15 mouse cellular contexts compared by ENCODE assay signal in genomic region chr3:79738451-79738850, GRCm38 (mm10). TPM values are rescaled to one million over a fixed set of nuclear protein-coding genes. Genes with fewer than 3 reads are reported as not detected.
A peak's percentile ranks its signal among the peaks of the same experiment; 100 is the strongest.
DNase-seq lines count a peak whose midpoint lies in the region.
"Had no signal": no experiment of that assay in that cellular context is flagged by ENCODE, and none has a peak within 500 bp of the region (broad histone marks: within the 10 kb centered on the region; RNA-seq: fewer than 3 reads in every experiment).

No protein-coding gene starts in this region.

- peak; percentile 31 for DNase-seq in brain, adult 2 months (ENCODE audit: low read depth, low spot score)
- DNase-seq in cerebellum, adult 18-20 months: peak; percentile 28 to 34
- peak; percentile 39 for DNase-seq in cerebellum, adult 9-11 months
- DNase-seq in cerebellum, postnatal 36 days: peak; percentile 46 to 53
- DNase-seq in adrenal gland, adult 8-10 months: no peak
- DNase-seq in frontal cortex, adult 2 months (ENCODE audit: extremely low spot score in 1 of 2, low spot score in 1 of 2): no peak
- DNase-seq: adrenal gland, postnatal 10 days; gastrocnemius, postnatal 14 days; heart, adult 2 months; kidney, adult 18-20 months had no signal

RNA-seq across cellular contexts. Expression of gene Rxfp1, which starts 0.8 kb away (rescaled TPM):
- total RNA-seq in adrenal gland, adult 8-10 months (2022): under 1 TPM in 1 of 4 experiments, not detected in 3; 0.07 TPM
- 9.5 and 11.8 TPM in 2 replicates for polyA plus RNA-seq in frontal cortex, adult 2 months (2012; rRNA removed)
- total RNA-seq: gastrocnemius, adult 18-20 months; gastrocnemius, postnatal 14 days had no signal
- polyA plus RNA-seq: CD4-positive, CD25-positive, alpha-beta regulatory T cell, adult 4 months; forebrain, embryonic 12.5 days; G1E; hindbrain, embryonic 10.5 days had no signal

Comparison
In these comparisons a context has a peak if more than half of its experiments do, and no peak if none do; other contexts are left out.
1. DNase-seq: peak in brain, adult 2 months (single experiment), cerebellum, adult 18-20 months (2 of 2), cerebellum, adult 9-11 months (single experiment) and cerebellum, postnatal 36 days (2 of 2); none in adrenal gland, adult 8-10 months (single experiment) and frontal cortex, adult 2 months (0 of 2).